Comparison of ENCODE assay signal across 13 mouse cellular contexts in the genomic region with DNA sequence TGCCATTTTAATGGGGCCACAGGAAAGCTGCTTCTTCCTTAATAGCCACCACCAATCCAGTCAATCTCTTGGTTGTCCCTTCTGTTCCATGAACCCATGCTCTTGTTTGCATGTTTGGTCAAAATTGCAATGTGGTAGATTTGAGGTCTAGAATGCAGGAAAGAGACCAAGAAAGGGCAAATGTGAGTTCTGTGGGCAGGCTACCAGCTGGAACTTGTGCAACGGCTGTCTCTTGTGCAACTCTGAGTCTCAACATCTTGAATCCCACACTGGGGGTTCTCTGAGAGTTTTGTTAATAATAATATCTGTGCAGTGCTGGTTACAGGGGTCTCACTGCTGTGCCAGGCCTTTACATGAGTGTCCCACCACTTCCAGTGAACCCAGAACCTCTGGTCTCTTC.
DNase-seq lines count a peak whose midpoint lies in the region.
"Had no signal": no experiment of that assay in that cellular context is flagged by ENCODE, and none has a peak within 500 bp of the region (broad histone marks: within the 10 kb centered on the region; RNA-seq: fewer than 3 reads in every experiment).

No protein-coding gene starts in this region.

- peak; percentile 52 for DNase-seq in adrenal gland, postnatal 10 days
- no peak for DNase-seq in adrenal gland, postnatal 4 days (ENCODE audit: low spot score in 2 of 2)
- peak; percentile 3 for DNase-seq in kidney, adult 9 months
- no peak for DNase-seq in kidney, adult 11 months
- peak; percentile 20 to 25 for DNase-seq in lung, adult 18-20 months
- no peak for DNase-seq in lung, postnatal 4 days
- peak; percentile 3 for DNase-seq in adipocyte (ENCODE audit: low spot score)
- DNase-seq in cerebellum, adult 18-20 months = no peak
- DNase-seq: cerebellum, adult 11 months; cerebellum, adult 9-10 months; cerebellum, postnatal 25 days; gastrocnemius, postnatal 14 days; heart, postnatal 14 days had no signal

Comparison
In these comparisons a context has a peak if more than half of its experiments do, and no peak if none do; other contexts are left out.
1. DNase-seq: peak in adrenal gland, postnatal 10 days (single experiment), kidney, adult 9 months (single experiment), lung, adult 18-20 months (2 of 2) and adipocyte (single experiment); none in adrenal gland, postnatal 4 days (0 of 2), kidney, adult 11 months (single experiment), lung, postnatal 4 days (0 of 2) and cerebellum, adult 18-20 months (0 of 2).